Mouse (Mus musculus): ENCODE measurements at regions not wholly inside any gene's neighbourhood (a gene's known extent, or its start where the extent isn't known, plus 50 kb on each side); places are given as distances from the start of the nearest gene placed in this dataset.

- H3K9ac ChIP-seq (replicated peaks; ENCODE audit: low read depth): no peak overlapping the region
- ATAC-seq (no peak), DNase-seq (ENCODE audit: low spot score) (no peak)
- no peaks in the 10 kb centered on the region for H3K27me3 ChIP-seq (replicated peaks; ENCODE audit: insufficient read depth, low read length)
- no peak overlapping the region for H3K4me2 ChIP-seq (replicated peaks; ENCODE audit: low read depth, low read length)
- no peak for TF ChIP-seq EP300 (IDR thresholded peaks at IDR 0.05)
- no peak for TF ChIP-seq CTCF (IDR thresholded peaks at IDR 0.05)
- no peaks in the 10 kb centered on the region for H3K36me3 ChIP-seq (ENCODE audit: insufficient read depth, low read length)
- H3K4me1 ChIP-seq (ENCODE audit: insufficient read depth, low read depth, low read length): no peaks in the 10 kb centered on the region
- H3K4me3 ChIP-seq (ENCODE audit: low read depth, low read length): no peak overlapping the region
- H3K27ac ChIP-seq (ENCODE audit: low read length): no peak overlapping the region
- WGBS: 68% methylated on average over 2 of the region's 2 CpGs
- no peaks in the 10 kb centered on the region for H3K9me3 ChIP-seq (ENCODE audit: low read length)
These were observed 149.6 kb downstream of the Bod1 start for GRCm38 (mm10) chr11:31522127-31522526.

DNA sequence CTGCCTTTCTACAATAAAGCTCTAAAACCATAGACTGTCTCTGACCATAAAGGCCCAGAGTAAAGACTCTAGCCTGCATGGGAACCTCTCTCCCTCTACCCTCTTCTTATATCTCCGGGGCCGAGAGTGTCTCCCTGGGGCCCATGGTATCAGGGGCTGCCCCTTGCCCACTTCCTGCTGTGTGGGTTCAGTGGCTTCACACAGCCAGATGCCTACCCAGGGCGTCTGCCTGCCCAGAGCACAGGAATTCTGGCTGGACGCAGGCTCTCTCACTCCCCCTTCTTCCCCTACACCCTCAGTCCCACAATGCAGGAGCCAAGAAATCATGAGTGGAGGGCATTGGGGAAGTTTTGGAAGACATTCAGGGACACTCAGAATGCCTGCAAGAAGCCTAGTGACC is 150.8 kb downstream of the Bod1 start:
- no peaks in the 10 kb centered on the region for H3K4me1 ChIP-seq (ENCODE audit: insufficient read depth, low read depth, low read length)
- TF ChIP-seq EP300 (IDR thresholded peaks at IDR 0.05) (no peak), CTCF (IDR thresholded peaks at IDR 0.05) (no peak)
- no peak overlapping the region for H3K4me2 ChIP-seq (replicated peaks; ENCODE audit: low read depth, low read length)
- no peak for DNase-seq (ENCODE audit: low spot score)
- H3K9ac ChIP-seq (replicated peaks; ENCODE audit: low read depth): no peak overlapping the region
- no peaks in the 10 kb centered on the region for H3K27me3 ChIP-seq (replicated peaks; ENCODE audit: insufficient read depth, low read length)
- ATAC-seq: no peak
- 74% methylated on average over 4 of the region's 4 CpGs for WGBS
- no peaks in the 10 kb centered on the region for H3K9me3 ChIP-seq (ENCODE audit: low read length)
- no peak overlapping the region for H3K27ac ChIP-seq (ENCODE audit: low read length)
- no peak overlapping the region for H3K4me3 ChIP-seq (ENCODE audit: low read depth, low read length)
- H3K36me3 ChIP-seq (ENCODE audit: insufficient read depth, low read length): no peaks in the 10 kb centered on the region

DNA sequence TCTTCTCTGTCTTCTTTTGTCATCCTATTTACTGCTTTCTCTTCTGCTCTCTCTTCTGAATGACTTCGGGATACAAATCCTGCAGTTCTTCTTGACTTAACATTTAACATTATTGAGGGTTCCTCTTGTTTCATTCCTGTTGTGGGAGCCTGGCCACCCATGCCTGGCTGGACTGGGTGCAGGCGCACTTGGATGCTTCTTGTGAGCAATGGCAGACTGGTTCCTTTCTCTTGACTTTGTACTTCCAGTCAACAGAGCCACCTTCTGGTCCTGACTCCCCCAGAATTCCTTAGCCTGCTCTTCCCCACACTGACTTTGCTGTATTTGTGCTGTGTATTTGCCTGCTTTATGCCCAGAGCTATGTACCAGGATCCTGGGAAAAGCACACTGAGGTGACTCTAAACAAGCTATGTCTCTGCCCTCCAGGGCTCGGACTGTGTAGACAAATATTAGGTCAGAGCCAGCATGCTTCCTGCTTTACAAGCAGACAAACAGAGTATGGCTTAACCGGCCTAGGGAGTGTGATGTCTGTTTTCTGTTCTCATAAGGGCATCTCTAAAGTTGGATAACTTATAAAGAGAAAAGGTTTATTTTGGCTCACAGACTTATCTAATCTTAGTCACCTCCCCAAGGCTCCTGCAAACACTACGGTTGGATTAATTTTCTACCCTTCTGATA is 133.5 kb upstream of the Stc2 start:
- Histone ChIP-seq H3K36me3 (ENCODE audit: insufficient read depth, low read length) (no peaks in the 10 kb centered on the region), H3K27me3 (replicated peaks; ENCODE audit: insufficient read depth, low read length) (no peaks in the 10 kb centered on the region), H3K9ac (replicated peaks; ENCODE audit: low read depth) (no peak overlapping the region), H3K27ac (ENCODE audit: low read length) (no peak overlapping the region), H3K4me1 (ENCODE audit: insufficient read depth, low read depth, low read length) (no peaks in the 10 kb centered on the region), H3K4me3 (ENCODE audit: low read depth, low read length) (no peak overlapping the region), H3K4me2 (replicated peaks; ENCODE audit: low read depth, low read length) (no peak overlapping the region), H3K9me3 (ENCODE audit: low read length) (no peaks in the 10 kb centered on the region)
- no peak for DNase-seq (ENCODE audit: low spot score)
- TF ChIP-seq CTCF (IDR thresholded peaks at IDR 0.05): no peak
- TF ChIP-seq EP300 (IDR thresholded peaks at IDR 0.05): no peak
- WGBS: 53% methylated on average over 5 of the region's 5 CpGs
- ATAC-seq: no peak

DNA sequence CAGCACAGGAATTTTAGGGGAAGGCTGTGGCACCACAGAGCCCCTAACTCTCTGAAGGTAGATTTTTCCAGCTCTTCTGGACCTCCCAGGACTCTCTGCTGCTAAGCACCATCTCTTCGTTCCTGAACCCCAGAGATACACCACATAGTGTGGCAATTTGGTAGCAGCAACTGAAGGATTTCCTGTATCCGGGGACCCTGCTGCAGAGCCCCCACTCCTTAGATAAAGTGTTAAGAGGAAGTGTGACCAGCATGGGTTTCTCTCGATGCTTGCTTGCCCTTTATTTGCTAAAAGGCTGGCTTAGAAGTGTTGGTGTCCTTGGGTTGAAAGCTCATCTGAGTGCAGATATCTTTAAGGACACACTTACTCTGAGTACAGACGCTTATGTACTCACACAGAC is 115.6 kb upstream of the Stc2 start:
- Histone ChIP-seq H3K4me1 (ENCODE audit: insufficient read depth, low read depth, low read length) (no peaks in the 10 kb centered on the region), H3K4me2 (replicated peaks; ENCODE audit: low read depth, low read length) (no peak overlapping the region), H3K4me3 (ENCODE audit: low read depth, low read length) (no peak overlapping the region), H3K9ac (replicated peaks; ENCODE audit: low read depth) (no peak overlapping the region), H3K9me3 (ENCODE audit: low read length) (no peaks in the 10 kb centered on the region), H3K36me3 (ENCODE audit: insufficient read depth, low read length) (no peaks in the 10 kb centered on the region), H3K27me3 (replicated peaks; ENCODE audit: insufficient read depth, low read length) (no peaks in the 10 kb centered on the region), H3K27ac (ENCODE audit: low read length) (no peak overlapping the region)
- DNase-seq (ENCODE audit: low spot score) (no peak), ATAC-seq (no peak)
- WGBS: 33% methylated on average over 4 of the region's 4 CpGs
- no peak for TF ChIP-seq EP300 (IDR thresholded peaks at IDR 0.05)
- no peak for TF ChIP-seq CTCF (IDR thresholded peaks at IDR 0.05)

GRCm38 (mm10) chr11:31481057-31481340 is 111.1 kb upstream of the Stc2 start:
- 56% methylated on average over 1 of the region's 1 CpGs for WGBS
- no peaks in the 10 kb centered on the region for H3K36me3 ChIP-seq (ENCODE audit: insufficient read depth, low read length)
- no peak overlapping the region for H3K27ac ChIP-seq (ENCODE audit: low read length)
- no peaks in the 10 kb centered on the region for H3K4me1 ChIP-seq (ENCODE audit: insufficient read depth, low read depth, low read length)
- no peak overlapping the region for H3K4me3 ChIP-seq (ENCODE audit: low read depth, low read length)
- no peak overlapping the region for H3K9ac ChIP-seq (replicated peaks; ENCODE audit: low read depth)
- H3K4me2 ChIP-seq (replicated peaks; ENCODE audit: low read depth, low read length): no peak overlapping the region
- no peak for TF ChIP-seq EP300 (IDR thresholded peaks at IDR 0.05)
- TF ChIP-seq CTCF (IDR thresholded peaks at IDR 0.05): no peak
- no peak for ATAC-seq
- H3K9me3 ChIP-seq (ENCODE audit: low read length): no peaks in the 10 kb centered on the region
- H3K27me3 ChIP-seq (replicated peaks; ENCODE audit: insufficient read depth, low read length): no peaks in the 10 kb centered on the region
- DNase-seq (ENCODE audit: low spot score): no peak

DNA sequence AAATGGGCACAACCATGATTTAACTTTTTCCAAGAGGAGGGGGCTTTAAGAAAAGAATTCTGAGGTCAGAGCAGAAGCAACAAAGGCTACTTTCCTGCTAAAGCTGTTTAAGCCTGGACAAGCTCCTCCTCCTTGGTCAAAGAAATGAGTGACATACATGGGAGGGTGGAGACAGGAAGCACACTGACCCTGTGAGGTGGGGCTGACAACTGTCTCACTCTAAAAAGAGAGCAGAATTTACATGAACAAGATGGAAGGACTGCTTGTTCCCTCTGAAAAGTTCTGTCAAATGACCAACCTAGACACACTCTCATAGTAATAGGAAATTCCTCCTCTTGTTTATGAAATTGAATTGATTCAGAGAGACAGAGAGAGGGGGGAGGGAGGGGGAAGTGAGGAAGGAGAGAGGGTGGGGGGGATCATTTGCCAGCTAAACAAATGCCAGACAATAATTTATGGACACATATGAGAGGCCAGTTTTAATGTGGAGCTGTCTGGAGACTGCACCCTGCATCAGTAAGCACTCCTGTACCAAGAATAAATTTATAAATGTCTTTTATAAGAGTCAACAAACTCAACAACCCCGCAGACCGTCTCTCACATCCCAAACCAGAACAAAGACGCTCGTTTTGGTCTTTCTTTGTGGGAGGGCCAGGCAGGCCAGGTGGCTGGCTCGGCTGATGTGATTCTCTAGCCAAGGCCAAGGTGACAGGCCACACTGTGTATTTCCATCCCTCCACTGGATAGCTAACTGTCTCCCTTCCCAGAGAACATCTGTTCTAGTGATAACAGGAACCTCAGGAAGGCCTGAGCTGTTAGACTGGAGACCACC is 110.6 kb upstream of the Stc2 start:
- no peak overlapping the region for H3K9ac ChIP-seq (replicated peaks; ENCODE audit: low read depth)
- no peaks in the 10 kb centered on the region for H3K9me3 ChIP-seq (ENCODE audit: low read length)
- no peaks in the 10 kb centered on the region for H3K27me3 ChIP-seq (replicated peaks; ENCODE audit: insufficient read depth, low read length)
- H3K4me3 ChIP-seq (ENCODE audit: low read depth, low read length): no peak overlapping the region
- no peak for DNase-seq (ENCODE audit: low spot score)
- 40% methylated on average over 5 of the region's 5 CpGs for WGBS
- no peak overlapping the region for H3K27ac ChIP-seq (ENCODE audit: low read length)
- peak; percentile 57 for ATAC-seq
- H3K4me2 ChIP-seq (replicated peaks; ENCODE audit: low read depth, low read length): no peak overlapping the region
- no peaks in the 10 kb centered on the region for H3K4me1 ChIP-seq (ENCODE audit: insufficient read depth, low read depth, low read length)
- TF ChIP-seq EP300 (IDR thresholded peaks at IDR 0.05): no peak
- no peak for TF ChIP-seq CTCF (IDR thresholded peaks at IDR 0.05)
- no peaks in the 10 kb centered on the region for H3K36me3 ChIP-seq (ENCODE audit: insufficient read depth, low read length)
